Mouse (Mus musculus) layer of hippocampus, adult 2 months (tissue): Measurements from ENCODE around the gene Rsph1. TPM values are rescaled to one million over a fixed set of nuclear protein-coding genes. Genes with fewer than 3 reads are reported as not detected.

Experiments
- DNase-seq, 2 experiments: peaks; one replicate each; pipeline ENCODE4 v3.0.0; 2022; ENCODE audit warnings: low spot score in 2 of 2
- H3K27ac ChIP-seq: fragments of 200-600 bp; 2 replicates; pipeline ENCODE4 v1.8.1; 2022
- H3K4me3 ChIP-seq: fragments of 200-600 bp; 2 replicates; pipeline ENCODE4 v1.8.1; 2022; ENCODE audit warnings: mild to moderate bottlenecking
- CTCF ChIP-seq: fragments of 200-600 bp; conservative IDR thresholded peaks from 2 replicates; pipeline ENCODE4 v1.8.1; 2022; ENCODE audit warnings: antibody characterized with exemption, mild to moderate bottlenecking, moderate library complexity
- long read RNA-seq, 2 experiments: library from polyadenylated mRNA; stranded (forward); transcript quantifications; one replicate each; pipeline ENCODE4 v2.0.0; 2021; ENCODE audit warnings: borderline mapping rate in 2 of 2
- total RNA-seq, 2 experiments: library from RNA; stranded (reverse); gene quantifications; 2 replicates each; pipeline ENCODE4 v1.2.3; 2021

The Rsph1 gene
- total RNA-seq, result 10 to 100 TPM; 11.4 to 15.8 TPM
- long read RNA-seq, experiment 1, transcript Rsph1-201 (9 exons, 1,191 nt), result major isoform, 9 of 11 reads
- long read RNA-seq, experiment 1, partial matches to known transcripts, result 2 of 11 reads
- long read RNA-seq, experiment 1, other reads (novel, unspliced or antisense), result 0 of 11 reads
- long read RNA-seq, experiment 2, transcript Rsph1-201 (9 exons, 1,191 nt), result major isoform, 11 of 12 reads
- long read RNA-seq, experiment 2, partial matches to known transcripts, result 0 of 12 reads
- long read RNA-seq, experiment 2, other reads (novel, unspliced or antisense), result 1 of 12 reads

DNA sequence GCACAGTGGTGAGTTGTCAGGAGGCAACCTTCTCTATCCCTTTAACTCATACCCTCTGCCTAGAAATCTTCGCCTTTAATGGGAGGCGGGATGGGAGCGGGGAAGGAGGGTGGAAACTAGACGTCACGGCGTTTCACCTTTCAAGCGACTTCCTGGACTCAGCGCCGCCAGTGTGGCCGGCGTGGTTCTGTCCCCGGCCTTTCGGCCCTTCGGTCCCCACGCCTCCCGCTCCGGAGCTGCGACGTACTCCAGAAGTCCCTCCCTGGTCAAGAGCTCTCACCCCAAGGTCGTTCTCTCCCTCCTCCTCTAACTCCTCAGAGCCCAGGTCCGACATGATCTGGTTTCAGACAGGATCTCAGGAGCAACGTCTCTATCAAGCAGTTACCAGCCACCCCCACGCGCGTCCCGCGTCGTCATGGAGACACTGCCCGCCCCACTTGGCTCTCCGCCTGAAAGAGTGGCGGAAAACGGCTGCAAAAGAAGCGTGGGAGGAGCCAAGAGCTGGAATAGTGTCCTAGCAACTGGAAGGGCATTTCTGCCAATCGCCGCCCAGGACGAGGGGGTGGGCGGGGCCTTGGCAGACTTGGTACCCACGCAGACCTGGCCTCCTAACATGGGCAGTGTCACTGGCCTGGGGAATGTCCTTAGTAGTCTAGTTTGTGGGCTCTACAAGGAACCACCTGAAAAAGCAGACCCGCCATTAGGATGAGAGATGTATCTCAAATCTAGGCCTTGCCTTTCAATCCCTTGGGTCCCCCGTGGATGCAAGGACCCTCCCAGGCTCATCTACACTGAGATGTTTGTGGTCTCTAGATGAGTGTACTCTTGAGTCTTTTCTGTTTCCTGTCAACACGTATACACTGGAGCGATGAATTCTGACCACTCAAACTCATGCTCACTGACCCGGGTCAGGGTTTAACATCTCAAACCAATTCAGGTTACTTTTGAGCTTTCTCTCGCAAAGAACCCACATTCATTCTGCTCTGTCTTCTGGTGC is at the start of gene Rsph1:
TSS of gene Rsph1 (minus strand) at position 462 of the 997 bp plus-strand sequence.
- no peak for TF ChIP-seq CTCF
- Histone ChIP-seq H3K4me3 (peak within 1 kb of the TSS; percentile 67), H3K27ac (peak within 1 kb of the TSS; percentile 91)
- DNase-seq, result peak; percentile 100

DNA sequence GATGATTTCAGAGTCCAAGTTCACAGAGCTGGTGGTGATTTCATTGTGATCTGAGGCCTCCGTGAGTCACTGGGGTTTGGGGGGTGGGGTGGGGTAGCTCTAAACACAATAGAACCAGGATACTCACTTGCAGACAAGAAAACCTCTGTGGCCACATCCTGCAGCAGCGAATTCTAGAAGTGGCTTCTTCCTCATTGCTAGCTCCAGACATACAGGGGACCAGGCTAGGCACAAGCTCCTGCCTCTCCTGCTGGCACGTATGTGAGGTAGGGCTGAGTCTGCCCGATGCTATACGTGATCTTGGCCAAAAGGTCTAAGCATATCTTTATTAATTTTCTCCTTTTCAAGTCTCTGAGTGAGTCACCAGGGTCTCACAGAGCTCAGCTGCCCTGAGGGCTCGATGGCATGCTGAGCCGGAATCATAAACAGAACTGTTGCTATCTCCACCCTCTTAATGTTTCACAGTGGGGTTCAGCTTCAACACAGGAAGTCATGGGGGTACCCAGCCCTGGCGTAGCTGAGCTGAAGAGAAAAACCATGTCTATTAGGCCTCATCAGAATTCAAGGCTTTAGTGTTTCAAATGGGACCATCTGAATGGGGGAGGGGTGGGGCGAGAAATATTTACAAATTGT is 49.2 kb upstream of the Rsph1 start:
- no peak for DNase-seq
- no peak overlapping the region for H3K27ac ChIP-seq
- TF ChIP-seq CTCF, result no peak

DNA sequence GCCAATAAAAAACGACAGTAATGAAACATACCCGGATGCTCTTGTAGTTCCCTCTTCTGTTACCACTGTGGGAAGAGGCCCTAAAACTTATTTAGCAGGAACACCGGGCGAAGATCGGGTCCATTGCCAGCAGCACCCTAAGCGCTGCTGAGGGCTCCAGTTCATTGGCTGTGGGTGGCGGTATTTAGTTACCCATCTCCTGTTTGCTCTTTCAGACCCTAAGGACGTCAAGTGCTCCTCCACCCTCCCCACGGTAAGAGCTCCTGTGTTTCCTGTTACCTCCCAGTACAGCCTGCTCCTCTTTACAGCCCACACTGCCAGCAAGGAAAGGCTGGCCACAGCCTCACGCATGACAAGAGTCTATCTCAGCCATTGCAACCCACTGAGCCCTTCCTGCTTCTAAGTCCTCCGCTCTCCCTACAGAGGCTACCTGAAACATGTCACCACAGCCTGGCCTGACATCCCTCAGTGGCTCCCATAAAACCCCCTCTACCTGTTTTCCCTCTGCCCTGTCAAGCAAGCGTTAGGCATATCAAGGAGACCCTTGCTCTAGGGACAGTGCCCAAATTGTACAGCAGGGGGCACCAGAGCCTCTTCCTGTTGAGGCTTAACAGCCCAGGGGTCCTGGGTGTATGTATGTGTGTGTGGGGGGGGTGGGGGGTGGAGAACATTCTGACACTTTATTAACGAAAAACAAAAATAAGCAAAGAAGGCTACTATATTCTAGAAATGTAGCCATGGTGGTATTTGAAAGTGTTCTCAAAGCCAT is 48.5 kb upstream of the Rsph1 start:
- Histone ChIP-seq H3K27ac (no peak overlapping the region), H3K4me3 (no peak overlapping the region)
- peak in 1 of 2 experiments; percentile 56 for DNase-seq
- peak; percentile 76 for TF ChIP-seq CTCF

More for the DNA sequence above, 49.2 kb upstream of the Rsph1 start:
- no peak overlapping the region for H3K4me3 ChIP-seq

DNA sequence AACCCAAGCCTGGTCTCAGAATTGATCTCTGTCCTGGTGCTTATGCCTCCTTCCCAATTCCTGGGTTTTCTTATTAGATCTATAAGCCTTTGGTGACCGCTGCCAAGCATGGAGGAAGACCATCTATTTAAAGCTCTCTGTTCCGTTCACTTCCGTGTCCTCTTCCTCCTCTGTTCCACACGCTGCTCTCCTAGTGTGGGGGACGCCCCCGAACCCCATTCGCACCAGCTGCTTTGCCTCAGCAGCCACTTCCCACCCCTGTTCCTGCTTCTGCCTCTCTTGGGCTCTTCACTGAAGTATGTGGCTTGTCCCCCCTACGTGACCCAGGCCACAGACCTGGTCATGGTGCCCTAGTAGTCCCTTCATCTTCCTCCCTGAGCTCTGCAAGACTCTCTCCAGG is 47.0 kb upstream of the Rsph1 start:
- Histone ChIP-seq H3K27ac (no peak overlapping the region), H3K4me3 (no peak overlapping the region)
- no peak for TF ChIP-seq CTCF
- DNase-seq, result peak; percentile 21 to 36

DNA sequence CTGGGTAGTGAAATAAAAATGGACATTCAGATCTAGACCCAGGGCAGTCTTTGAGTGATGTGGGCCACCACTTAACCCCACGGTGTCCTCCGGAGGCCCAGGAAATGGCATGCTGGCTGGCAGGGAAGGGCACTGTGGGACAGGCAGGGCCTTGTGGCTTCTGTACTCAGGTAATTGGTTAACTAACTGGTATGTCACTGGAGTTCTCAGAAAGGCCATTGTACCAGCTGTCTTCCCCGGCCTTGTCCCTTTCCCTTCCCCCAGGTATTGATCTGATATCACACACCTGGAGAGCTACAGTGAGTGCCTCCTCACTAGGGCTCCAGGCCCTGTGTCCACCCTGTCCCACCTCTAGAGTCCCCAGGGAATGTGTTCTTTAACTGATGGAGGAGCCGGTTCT is 46.2 kb upstream of the Rsph1 start:
- Histone ChIP-seq H3K4me3 (no peak overlapping the region), H3K27ac (no peak overlapping the region)
- no peak for TF ChIP-seq CTCF
- no peak for DNase-seq

DNA sequence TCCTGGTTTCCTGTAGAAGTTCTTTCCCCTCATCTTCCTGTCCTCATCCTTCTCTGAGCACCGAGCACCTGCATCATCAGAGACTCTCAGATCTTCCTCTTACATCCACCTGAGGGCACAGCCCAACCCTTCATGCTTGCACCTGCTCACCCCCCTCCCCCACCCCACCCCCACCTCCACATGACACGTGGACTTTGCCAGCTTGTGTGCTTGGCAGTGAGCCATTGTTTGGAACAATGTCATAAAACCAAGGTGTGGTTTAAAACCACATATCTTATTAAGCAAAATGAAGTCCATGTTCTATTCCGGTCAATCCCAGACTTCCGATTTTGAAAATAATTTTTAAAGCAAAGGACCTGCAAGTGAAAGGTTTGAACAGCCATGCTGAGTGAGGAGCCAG is 45.3 kb upstream of the Rsph1 start:
- H3K4me3 ChIP-seq, result no peak overlapping the region
- no peak for DNase-seq
- TF ChIP-seq CTCF, result no peak
- no peak overlapping the region for H3K27ac ChIP-seq

DNA sequence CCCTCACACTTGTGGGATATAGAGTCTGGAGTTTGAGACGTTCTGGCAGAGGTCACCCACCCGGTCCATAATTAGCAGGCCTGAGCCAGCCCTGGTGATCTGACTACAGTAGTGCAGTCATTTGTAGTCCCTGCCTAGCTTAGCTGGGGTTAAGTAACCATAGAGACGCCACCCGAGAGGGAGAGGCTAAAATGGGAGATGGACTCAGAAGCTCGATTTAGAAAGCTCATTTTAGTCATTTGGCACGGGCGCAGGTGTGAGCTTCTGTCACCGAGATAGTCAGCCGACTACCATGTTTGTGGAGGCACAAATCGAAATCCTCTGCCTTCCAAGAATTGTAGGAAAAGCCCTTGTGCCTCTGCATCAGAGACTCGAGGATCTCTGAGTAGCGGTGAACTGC is 44.2 kb upstream of the Rsph1 start:
- Histone ChIP-seq H3K27ac (peak overlapping the region; percentile 65), H3K4me3 (no peak overlapping the region)
- DNase-seq, result peak; percentile 73 to 78
- no peak for TF ChIP-seq CTCF

DNA sequence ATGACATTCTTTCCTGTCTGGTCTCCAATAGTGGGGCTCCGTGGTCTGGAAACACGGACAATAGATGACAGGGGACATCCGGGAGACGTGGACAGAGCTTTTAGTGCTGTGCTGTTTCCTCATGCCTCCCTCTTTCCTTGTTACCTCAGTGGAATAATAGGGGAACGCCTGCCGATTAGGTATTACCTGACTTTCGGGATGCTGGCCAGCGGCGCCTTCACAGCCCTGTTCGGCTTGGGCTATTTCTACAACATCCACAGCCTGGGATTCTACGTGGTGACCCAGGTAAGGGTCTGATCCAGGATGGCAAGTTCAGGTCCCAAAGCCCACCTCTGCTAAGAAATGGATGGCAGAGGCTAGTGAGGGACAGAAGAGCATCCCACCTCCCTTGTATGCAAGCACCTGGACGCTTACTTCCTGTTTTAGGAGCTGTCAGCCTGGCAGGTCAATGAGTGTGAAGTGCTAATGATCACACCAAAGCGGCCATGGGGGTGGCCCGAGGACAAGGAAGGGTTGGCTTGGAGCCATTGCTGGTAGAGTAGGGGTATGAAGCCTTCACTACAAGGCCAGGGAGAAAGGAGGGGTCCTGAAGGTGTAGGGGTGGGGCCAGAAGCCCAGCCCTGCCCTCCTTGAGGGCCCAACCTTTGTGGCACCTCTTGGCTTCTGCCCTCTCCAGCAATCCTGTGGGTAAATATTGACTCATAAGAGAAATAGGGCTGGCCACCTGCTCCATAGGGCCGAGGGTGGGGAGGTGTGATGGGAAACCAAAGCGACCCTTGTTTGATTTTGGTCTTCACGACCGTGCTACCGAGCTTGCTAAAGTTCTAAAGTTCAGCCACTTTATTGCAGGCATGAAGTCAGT is 42.0 kb upstream of the Rsph1 start:
- Histone ChIP-seq H3K4me3 (no peak overlapping the region), H3K27ac (no peak overlapping the region)
- no peak for DNase-seq
- no peak for TF ChIP-seq CTCF

DNA sequence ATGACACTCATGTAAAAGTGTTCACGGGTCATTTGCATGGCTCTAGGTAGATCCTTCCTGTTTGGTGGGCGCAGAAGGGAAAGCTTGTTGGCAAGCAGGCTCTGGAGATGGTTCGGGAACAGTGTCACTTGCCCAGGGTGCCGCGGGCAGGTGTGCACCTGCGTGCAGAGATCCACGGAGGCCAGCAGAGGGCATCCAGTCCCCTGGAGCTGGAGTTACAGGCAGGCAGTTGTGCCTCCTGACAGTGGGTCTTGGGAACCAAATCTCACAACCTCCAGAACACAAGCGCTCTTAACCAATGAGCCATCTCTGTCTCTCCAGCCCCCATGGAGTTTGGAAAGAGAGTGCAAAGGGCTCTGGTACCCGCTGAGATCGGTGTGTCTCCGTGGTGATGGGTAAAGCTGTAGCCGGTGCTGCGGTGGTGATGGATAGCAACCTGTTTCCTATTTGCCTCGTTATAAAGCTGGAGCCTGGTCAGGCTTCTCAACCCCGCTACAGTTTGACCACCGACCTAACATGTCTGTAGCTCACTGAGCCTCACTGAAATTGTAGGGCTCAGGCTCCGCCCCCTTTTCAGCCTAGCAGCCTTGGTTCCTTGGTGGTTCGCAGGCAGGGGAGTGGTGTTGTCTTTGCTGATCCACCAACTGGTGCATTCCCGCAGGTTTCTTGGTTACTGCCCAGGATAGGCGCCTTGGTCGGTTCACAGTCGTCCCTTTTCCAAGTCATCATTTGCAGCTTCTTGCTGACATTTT is 40.5 kb upstream of the Rsph1 start:
- DNase-seq, result no peak
- Histone ChIP-seq H3K27ac (no peak overlapping the region), H3K4me3 (no peak overlapping the region)
- peak; percentile 58 for TF ChIP-seq CTCF

DNA sequence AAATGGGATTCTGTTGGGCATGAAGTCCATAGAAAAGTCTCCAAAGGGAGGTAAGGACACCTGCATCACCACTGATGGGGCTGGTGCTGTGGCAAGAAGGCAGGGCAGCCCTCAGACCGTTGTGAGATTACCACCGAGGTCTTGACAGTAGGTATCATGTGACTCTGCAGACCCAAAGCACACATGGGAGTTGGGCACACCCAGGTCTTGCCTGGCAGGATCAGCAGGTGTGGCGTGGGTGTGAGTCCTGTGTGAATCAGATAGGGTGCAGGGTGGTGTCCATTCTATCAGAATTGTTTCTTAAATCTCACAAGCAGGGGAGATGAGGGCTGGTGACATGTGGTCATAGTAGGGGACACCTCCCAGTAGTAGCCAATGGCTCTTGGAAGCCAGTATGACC is 39.8 kb upstream of the Rsph1 start:
- no peak overlapping the region for H3K4me3 ChIP-seq
- no peak overlapping the region for H3K27ac ChIP-seq
- no peak for DNase-seq
- no peak for TF ChIP-seq CTCF

DNA sequence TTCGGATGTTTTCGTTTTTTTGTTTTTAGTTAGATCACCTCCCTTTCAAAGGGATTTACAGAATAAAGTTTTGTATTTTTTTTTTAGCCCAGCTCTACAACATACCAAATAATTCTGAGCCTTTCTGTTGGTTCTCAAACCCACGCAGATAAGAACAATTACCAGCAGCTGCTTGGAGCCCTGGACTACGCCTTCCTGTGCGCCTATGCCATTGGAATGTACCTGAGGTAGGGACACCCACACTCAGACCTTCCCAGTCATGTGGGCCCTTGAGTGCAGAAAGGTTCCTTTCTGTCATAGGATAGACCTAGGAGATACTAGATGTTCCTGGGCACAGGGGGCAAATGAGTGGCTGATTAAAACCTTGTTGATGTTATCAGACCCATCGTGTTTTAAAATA is 38.8 kb upstream of the Rsph1 start:
- DNase-seq, result no peak
- TF ChIP-seq CTCF, result no peak
- H3K4me3 ChIP-seq, result no peak overlapping the region

More for the DNA sequence above, 38.8 kb upstream of the Rsph1 start:
- no peak overlapping the region for H3K27ac ChIP-seq
